Mouse (Mus musculus) heart, postnatal 14 days (tissue): ENCODE data around the gene Fam169a. TPM values are rescaled to one million over a fixed set of nuclear protein-coding genes. Genes with fewer than 3 reads are reported as not detected.
"Not testable (repeated sequence)": the region's sequence is repeated elsewhere in the genome, so short reads cannot be mapped to it uniquely, and the experiment has no call there.

Experiments
- DNase-seq, 2 experiments: peaks; one replicate each; pipeline ENCODE4 v3.0.0; 2021 to 2022
- intact Hi-C: fragments of 180-260 bp; cut with DNase I; formaldehyde crosslinking; loops from one replicate; pipeline ENCODE4 v1.15.1; 2025
- long read RNA-seq, 2 experiments: library from polyadenylated mRNA; stranded (forward); transcript quantifications; one replicate each; pipeline ENCODE4 v2.0.0; 2021
- total RNA-seq, 2 experiments: library from RNA; stranded (reverse); gene quantifications; 2 replicates each; pipeline ENCODE4 v1.2.3; 2021

The Fam169a gene
- total RNA-seq: under 1 TPM; 0.24 to 0.29 TPM
- long read RNA-seq, experiment 1: 0 reads
- long read RNA-seq, experiment 2: 0 reads

DNA sequence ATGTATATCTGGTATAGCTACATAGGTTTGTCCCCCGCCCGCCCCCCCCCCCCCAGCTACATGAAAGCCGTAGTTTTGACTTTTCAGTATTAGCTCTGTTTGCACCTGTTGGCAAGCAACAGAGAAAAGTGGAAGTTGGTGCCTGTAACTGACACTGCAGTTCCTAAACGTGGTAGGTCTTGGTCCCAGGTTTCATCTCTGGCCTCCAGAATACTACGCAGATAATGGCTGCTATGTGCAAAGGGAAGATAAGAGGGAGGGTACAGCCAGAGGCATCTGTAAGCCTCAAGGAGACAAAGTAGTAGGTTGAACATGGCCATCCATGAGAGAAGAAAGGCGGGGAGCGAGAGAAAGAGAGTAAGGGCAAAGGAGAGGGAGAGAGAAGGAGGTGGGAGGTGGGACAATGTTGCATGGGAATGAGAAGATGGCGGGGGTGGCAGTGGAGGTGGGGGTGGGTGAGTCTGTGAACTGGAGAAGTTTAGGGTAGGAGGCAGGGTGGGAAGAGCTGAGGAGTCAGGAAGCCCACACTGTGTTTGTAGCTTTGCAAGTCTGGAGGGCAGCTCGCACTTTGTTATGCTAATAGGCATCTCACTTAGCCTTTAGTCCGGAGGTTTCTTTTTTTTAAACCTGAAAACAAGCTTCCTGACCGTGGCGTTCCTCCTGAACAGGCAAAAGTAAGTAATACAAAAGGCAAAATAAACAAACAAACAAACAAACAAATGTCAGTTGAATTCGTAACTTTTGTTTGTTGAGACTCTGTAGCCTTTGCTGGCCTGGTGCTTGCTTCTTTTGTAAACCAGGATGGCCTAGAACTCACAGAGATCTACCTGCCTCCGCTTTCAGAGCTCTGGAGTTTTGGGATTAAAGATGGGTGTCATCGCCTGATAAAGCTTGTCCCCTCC lies at the start of gene Fam169a:
Fam169a (plus strand) TSS at position 638 of the 902 bp plus-strand sequence.
- no peak for DNase-seq
- intact Hi-C loops: no loop called here

DNA sequence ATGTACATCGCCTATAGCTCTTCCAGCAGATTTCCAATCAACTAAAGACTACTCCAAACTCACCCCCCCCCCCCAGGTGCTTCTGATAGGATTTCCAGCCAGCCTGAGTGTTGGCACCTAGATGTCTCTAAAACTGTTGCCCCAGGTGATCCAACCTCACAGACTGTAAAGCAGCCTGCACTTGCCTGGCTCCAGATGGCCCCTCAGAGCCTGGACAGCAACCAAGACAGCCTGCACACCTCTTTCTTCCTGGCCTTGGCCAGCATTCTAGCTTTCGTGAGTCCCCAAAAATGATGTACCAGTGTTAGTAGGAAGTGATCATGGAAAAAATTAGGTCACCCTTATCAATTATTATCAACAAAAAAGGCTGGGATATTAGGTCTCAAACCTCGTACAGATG lies 49.4 kb upstream of the Fam169a start:
- no peak for DNase-seq
- intact Hi-C loops: no loop called here

DNA sequence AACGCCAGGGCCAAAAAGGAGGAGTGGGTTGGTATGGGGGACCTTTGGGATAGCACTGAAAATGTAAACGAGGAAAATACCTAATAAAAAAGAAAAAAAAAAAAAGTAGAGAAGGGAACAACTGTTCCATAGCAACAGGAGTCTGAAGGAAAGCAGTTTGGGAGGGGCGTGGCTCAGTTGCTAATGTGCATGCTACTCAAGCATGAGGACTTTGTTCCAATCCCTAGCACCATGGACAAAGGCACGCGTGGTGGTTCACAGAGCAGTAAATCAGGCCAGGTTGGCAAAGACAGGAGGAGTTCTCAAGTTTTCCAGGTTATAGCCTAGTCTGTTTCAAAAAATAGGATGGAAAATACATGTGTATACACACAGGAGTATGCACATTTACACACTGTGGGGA lies 47.0 kb upstream of the Fam169a start:
- intact Hi-C loops: no loop called here
- no peak for DNase-seq

DNA sequence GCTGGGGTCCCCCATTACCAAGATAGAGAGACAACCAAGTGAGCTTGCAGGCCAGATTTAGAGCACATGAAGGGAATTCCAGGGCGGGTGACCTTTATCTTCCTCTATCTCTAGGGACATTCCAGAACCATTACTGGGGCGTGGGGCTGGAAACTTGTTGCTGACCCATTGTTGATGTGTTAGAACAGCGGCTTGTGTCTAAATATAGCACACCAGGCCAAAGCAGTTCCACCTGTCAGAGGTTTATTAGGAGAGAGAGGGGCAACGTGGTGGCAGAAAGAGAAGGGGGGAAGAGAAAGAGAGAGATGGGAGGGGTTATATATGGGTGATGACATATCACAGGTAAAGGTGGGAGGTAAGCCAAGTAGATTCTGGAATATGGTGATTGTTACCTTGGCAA lies 45.2 kb upstream of the Fam169a start:
- DNase-seq: no peak
- intact Hi-C loops: no loop called here

DNA sequence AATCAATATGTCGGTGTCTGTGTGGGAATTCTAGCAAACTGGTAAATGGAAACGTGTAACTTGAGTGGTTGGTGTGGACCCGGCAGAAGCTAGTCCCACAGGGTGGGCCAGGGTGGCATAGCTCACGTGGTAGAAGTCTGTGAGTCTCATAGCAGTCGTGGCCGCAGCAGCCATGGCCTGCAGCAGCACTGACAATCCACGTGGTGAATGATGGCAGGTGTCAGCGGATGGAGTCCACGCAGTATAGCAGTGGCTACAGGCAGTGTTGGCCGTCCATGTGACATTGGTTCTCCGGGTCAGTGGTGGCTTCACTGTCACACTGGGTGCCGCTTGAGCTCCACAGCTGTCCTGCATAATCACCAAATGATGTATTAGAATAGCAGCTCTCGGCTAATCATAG lies 37.0 kb upstream of the Fam169a start:
- intact Hi-C loops: no loop called here
- no peak for DNase-seq

DNA sequence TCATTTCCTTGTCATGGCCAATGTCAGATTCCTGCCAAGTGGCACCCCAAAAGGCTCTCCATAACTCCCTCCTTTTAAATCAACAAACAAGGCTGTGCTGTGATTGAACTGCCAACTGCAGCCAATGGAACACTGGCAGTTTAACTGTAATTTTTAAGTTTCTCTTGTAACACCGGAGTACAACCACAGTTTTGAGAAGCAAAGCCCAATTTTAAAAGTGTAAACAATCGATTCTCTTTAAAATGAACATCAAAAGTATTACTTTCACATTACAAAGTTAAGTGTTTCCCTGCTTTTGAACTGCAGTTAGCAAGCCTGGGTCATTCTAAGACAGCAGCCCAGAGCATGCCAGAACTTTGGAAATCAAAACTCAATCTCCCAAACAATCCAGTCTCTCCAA lies 32.8 kb upstream of the Fam169a start, which contains the start of gene 1700029F12Rik:
1700029F12Rik (minus strand) TSS at position 101 of the 400 bp plus-strand sequence.
- intact Hi-C loops: no loop called here
- no peak for DNase-seq

DNA sequence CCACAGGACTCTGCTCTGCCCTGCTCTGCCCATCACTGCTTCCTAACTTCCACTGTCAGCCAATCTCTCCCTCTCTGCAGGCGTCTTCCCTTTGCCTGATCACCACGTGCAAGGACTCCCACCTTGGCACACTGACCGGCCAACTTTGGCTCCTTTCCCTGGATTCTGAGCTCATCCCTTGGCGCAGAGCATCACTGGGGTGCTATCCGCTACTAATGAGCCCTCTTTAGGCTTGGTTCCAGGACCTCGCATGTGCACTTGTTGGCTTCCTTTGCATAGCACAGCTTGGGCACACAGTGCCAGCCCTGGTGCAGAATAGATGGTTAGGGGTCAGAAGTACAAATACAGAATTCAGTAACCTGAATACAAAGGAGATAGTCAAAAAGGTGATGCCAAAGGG lies 15.9 kb upstream of the Fam169a start:
- DNase-seq: no peak

DNA sequence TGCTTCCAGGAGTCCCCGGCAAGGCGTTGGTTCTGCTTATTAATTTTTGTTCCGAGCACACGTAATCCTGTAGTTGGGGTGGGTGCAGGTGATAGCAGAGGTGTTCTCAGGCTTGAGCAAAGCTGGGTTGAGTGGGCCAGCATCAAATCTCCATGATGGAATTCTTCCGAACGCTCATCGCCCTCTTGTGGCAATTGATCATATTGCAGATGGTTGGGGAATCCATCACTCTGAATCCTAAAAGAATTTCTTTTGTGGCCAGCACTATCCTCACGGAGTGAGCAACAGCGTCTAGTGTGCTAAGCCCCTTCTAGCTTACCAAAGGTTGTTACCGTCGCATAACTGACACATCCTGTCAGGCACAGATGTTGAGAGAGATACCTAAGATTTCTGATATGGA lies 14.4 kb upstream of the Fam169a start:
- intact Hi-C loops: loop anchor here (10.0 kb wide), 1 partner anchor 198 kb away; no protein-coding TSS in a partner anchor
- DNase-seq: peak; percentile 54 to 79

More for the DNA sequence above, 15.9 kb upstream of the Fam169a start:
- intact Hi-C loops: loop anchor here (10.0 kb wide), 1 partner anchor 196 kb away; no protein-coding TSS in a partner anchor

DNA sequence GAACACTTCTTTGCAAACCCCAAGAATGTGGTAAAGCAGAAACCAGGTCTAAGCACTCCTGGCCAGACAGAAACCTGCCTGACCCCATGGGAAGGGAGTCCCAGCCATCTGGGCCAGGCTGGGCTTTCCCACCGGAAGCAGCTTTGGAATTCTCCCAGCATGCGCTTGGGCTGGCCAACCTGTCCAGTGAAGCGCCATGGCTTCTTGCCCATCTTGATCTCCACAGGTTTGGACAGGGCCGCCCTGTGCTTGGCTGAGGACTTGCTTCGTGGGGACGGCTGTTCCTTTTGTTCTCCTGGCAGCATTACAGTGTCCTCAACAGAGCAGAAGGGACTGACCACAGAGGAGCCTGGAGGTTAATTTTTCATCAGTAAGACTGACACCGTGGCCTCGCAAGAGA lies 13.2 kb upstream of the Fam169a start:
- intact Hi-C loops: loop anchor here (10.0 kb wide), 1 partner anchor 199 kb away; no protein-coding TSS in a partner anchor
- DNase-seq: peak; percentile 36 to 59

DNA sequence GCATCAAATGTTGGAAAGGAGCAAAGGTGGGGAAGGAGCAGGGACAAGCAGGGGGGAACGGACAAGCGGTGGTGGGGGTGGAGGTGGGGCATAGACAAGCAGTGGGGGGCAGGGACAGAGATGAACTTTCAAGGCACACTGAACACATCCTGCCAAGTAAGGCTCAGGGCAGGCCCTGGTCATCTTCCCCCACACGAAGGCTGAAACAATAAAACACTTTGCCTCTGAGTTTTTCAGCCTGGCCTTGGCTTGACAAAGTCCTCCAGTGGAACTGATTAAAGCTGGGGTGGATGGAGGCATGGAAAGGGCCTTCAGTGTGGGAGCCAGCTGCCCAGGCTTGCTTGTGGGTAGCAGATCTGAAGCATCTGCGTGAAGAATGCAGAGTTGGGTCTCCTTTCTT lies 9.3 kb upstream of the Fam169a start:
- DNase-seq: no peak
- intact Hi-C loops: loop anchor here (10.0 kb wide), 1 partner anchor 203 kb away; no protein-coding TSS in a partner anchor

DNA sequence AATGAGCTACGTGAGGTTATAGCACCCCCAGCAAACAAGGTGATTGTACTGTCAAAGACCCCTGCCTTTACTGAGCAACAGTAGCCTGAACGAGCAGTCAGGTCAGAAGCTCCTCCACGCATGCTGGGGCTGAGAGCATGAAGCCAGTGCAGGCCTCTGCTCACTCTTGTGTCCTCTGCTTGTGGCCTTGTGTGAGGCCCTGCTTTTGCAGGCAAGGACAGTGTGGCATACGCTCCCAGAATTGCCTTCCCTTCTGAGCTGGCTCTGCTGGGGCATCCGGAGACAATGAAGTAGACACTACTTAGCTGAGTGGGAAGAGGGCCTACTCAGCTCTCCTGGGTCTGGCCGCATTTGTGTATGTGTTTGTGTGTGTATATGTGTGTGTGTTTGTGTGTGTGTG lies 7.3 kb upstream of the Fam169a start:
- no peak for DNase-seq
- intact Hi-C loops: loop anchor here (10.0 kb wide), 1 partner anchor 205 kb away; no protein-coding TSS in a partner anchor

DNA sequence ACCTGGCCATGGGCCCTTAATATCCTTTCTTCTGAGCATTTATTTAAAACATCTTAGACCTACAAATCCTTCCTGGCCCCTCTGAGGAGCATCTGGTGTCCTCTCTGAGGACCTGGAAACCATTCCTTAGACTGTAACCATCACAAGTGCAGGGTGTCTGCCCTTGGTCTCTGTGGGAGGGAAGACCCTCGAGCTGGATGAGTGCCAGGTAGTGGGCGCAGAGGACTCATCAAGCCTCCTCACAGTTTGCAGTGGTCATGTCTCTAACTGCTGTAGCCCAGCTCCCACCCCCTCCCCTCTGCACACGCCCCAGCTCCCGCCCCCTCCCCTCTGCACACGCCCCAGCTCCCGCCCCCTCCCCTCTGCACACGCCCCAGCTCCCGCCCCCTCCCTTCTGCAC lies 6.8 kb upstream of the Fam169a start:
- no peak for DNase-seq
- intact Hi-C loops: no loop called here

DNA sequence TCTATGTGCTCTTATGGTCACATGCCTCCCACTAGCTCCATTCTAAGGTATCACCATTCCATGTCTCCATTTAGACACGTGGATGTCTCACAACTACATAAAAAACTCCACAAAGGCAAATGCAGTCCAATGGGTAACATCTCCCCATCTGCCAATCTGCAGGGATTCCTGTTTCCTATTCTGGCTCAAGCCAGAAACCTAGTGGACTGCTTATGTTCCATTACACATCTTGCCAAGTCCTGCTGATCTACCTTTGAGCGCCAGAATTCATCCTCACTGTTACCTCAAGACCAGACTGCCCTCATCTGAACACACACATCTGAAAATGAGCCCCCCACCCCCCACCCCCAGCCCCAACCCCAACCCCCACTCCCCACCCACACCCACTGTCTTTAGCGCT lies 4.9 kb upstream of the Fam169a start:
- intact Hi-C loops: no loop called here
- DNase-seq: no peak

DNA sequence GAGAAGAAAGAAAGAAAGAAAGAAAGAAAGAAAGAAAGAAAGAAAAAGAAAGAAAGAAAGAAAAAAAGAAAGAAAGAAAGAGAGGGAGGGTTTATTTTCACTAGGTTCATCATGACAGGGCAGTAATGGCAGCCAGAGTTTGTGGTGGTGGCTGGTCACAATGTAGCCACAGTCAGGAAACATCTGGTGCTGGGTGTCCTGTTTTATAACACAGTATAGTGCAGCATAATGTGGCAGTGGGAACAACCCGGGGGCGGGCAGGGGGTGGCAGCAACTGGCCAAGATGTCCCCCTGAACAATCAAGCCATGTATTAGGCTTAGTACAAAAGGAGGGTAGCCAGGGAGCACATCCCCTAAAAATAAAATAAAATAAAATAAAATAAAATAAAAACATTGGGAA lies 3.7 kb upstream of the Fam169a start:
- DNase-seq: no peak
- intact Hi-C loops: no loop called here

DNA sequence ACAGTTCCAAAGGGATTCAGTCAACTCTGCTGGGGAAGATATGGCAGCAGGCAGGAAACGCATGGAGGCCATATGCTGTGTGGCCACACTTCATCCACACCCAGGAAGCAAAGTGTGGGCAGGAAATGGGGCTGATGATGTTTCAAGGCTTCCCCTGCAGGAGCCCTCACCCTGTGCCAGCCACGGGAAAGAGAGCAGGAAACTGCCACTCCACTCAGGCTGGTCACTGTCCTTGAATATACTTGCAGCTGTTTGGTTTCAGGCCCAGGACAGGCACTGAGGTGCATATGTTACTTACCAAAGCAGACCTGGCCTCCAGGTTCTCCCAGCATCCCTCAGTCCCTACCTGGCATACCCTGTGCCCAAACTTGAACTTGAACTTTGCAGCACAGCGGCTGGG lies 2.7 kb upstream of the Fam169a start:
- DNase-seq: no peak
- intact Hi-C loops: no loop called here

DNA sequence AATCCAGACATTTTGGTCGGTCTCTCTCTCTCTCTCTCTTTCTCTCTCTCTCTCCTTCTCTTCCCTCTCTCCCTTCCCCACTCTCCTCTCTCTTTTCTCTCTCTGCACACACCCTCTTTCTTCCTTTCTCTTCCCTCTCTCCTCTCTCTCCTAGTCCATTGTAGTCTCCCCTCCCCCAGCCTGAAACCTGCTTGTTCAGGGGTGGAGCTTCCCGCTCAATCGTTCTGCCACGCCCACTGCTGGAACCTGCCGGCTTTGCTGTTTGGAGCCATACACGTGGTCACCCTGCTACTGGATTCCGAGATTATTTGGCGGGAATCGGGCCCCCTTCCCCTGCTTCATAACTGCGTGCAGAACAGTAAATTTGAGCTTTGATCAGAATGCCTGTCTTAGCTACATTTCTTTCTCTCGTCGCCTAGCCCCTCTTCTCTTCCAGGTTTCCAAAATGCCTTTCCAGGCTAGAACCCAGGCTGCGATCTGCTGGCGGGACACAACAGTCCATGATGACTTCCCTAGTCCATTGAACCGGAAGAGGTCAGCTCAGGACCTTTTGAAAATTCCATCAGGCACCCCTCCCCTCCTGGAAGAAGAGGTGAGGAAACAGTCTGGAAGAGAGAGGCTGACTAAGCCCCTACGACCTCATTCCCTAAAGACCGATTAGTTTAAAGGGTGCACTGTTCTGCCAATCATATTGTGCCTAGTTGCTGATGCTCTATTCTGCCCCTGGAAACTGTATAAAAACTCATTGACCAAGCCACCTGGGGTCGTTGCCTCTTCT lies 2.1 kb upstream of the Fam169a start:
- intact Hi-C loops, DNase-seq: not testable (repeated sequence)

DNA sequence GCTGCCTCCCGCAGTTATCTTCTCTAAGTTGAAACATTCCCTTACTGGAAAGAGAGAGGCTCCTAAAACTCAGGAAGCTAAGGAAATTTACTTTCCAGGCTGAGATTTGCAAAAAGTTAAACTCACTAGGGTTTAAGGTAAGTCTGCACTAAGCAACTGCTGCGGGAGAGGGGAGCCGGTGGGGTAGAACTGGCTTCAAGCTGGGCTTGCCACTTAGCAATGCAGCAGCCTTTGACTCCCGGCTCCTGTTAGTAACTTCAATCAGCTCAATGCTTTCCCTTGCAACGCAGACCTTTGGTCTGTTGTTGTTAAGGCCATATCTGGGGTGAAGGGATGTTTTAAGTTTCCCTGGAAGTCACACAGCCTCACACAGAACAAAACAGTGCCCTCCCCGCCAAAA lies 605 bp downstream of the Fam169a start:
- no peak for DNase-seq
- intact Hi-C loops: no loop called here

DNA sequence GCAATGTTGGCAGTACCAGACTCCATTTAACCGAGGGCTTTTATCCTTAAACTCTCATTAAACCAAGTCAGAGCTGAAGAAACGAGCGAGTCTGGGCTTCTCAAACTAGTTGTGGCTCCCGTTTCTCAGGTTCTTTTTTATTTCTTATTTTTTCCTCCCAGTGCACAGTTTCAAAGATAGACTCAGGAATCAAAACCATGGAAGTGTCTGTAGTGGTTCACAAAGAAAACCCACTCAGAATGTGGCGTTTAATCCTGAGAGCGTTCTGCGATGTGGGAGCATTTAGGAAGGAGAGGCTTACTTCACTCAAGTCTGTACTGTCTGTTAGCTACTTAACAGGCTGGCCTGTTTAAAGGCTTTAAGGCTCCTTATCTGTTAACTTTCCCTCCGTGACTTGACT lies 1.1 kb downstream of the Fam169a start:
- DNase-seq: no peak
- intact Hi-C loops: no loop called here

DNA sequence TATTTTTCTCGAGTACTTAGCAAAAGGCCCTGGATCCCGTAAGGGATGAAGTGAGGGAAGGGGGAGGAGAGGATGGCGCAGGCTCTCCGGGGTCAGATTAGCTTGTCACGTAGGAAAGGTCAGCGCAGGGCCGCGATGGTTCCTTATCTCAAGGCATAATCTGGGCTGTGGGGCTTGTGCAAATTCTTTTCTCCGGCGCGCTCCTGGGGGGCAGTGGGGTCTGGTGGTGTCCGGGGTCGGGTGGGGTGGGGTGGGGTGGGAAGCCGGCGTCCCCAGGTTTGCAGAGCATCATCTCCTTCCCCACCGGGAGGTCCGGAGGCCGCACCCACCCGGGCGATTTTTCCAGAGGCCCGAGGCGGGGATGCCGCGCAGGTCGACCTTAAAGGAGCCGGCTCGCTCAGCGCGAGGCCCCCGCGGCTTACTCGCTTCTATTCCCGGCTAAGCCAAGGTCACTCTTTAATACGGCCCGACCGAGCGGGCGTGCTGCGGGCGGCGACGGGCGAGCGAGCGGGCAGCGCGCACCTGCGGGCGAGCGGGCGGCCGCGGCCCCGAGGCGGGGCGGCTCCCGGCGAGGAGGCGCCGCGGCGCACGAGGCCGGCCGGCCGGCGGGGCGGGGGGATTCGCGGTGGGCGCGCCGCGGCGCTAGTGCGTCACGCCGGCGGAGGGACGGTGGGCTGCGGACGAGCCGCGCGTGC lies 4.0 kb downstream of the Fam169a start:
- intact Hi-C loops: no loop called here
- peak; percentile 5 to 7 for DNase-seq

DNA sequence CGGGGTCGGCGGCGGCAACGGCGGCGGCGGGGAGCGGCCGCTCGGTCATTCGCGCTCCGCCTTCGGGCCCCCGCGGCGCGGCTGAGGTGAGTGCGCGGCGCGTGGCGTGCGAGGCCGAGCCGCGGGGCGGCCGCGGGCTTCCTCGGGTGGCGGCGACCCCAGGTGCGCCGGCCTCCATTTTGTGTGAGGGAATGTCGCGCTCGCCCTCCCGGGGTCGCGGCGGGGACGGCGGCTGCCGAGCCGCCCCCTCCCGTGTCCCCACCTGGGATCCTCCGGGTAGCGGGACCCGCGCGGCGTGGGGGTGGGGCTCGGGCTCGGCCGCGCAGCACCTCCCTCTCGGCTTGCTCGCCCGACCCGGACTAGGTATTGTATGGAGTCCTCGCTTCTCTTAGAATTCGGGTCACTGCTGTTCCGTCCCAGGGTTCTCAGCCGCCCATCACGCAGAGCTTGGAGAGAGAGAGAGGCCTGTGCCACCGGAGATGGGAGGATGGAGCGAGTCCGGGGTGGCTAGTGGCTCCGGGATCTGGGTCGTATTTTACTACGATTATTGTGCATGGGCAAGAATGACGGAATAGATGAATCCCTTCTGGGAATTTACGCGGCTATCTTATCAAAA lies 4.6 kb downstream of the Fam169a start:
- intact Hi-C loops: no loop called here
- peak; percentile 5 to 19 for DNase-seq
